Mouse (Mus musculus): ENCODE data around the gene Pigo.

Gene Pigo

GRCm38 (mm10) chr4:43038567-43039495, 13.2 kb upstream of the Pigo start:
- in situ Hi-C loops (cut with MboI, MseI), result loop anchor here (25.0 kb wide), 2 partner anchors 923 to 1477 kb away; partner anchors contain the start of genes Dnaic1, Fam219a and Glipr2

GRCm38 (mm10) chr4:43037860-43038566, 12.4 kb upstream of the Pigo start:
- in situ Hi-C loops (cut with MboI, MseI), result loop anchor here (25.0 kb wide), 2 partner anchors 924 to 1476 kb away; partner anchors contain the start of genes Dnaic1, Fam219a and Glipr2

DNA sequence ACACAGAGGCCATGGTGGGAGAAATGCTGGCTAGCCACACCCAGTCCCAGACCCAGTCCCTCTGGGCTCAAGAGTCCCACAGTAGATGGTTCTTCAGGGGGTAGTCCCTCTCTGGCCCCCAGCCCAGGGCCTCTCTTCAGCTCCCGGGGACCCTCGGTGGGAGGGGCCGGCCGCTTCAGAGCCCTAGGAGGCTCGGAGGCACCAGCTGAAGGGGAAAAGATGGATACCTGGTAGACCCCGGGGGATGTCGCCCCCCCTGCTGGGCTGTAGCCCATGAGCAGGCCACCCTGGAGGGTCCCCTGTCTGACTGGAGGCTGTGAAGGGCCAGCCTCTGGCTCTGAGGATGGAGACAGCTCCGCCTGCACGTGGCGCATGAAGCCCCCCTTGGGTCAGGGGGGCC, 10.7 kb upstream of the Pigo start:
- in situ Hi-C loops (cut with MboI, MseI), result loop anchor here (25.0 kb wide), 2 partner anchors 926 to 1474 kb away; partner anchors contain the start of genes Dnaic1, Fam219a and Glipr2

GRCm38 (mm10) chr4:43035851-43036250, 10.2 kb upstream of the Pigo start:
- in situ Hi-C loops (cut with MboI, MseI), result loop anchor here (25.0 kb wide), 2 partner anchors 926 to 1474 kb away; partner anchors contain the start of genes Dnaic1, Fam219a and Glipr2

- in situ Hi-C loops (cut with MboI, MseI), result loop anchor here (25.0 kb wide), 2 partner anchors 929 to 1471 kb away; partner anchors contain the start of genes Dnaic1, Fam219a and Glipr2
Observed at GRCm38 (mm10) chr4:43033481-43033880, 7.9 kb upstream of the Pigo start.

- in situ Hi-C loops (cut with MboI, MseI), result loop anchor here (25.0 kb wide), 2 partner anchors 930 to 1470 kb away; partner anchors contain the start of genes Dnaic1, Fam219a and Glipr2
Observed at GRCm38 (mm10) chr4:43032501-43032900, 6.9 kb upstream of the Pigo start.

GRCm38 (mm10) chr4:43031237-43031995, 5.8 kb upstream of the Pigo start, which contains the start of gene Stoml2:
Stoml2 (minus strand) TSS chr4:43031710.
- in situ Hi-C loops (cut with MboI, MseI), result loop anchor here (25.0 kb wide), 2 partner anchors 931 to 1469 kb away; partner anchors contain the start of genes Dnaic1, Fam219a and Glipr2

GRCm38 (mm10) chr4:43030780-43031230, 5.2 kb upstream of the Pigo start:
- in situ Hi-C loops (cut with MboI, MseI), result loop anchor here (25.0 kb wide), 2 partner anchors 931 to 1469 kb away; partner anchors contain the start of genes Dnaic1, Fam219a and Glipr2

- in situ Hi-C loops (cut with MboI, MseI), result loop anchor here (25.0 kb wide), 2 partner anchors 932 to 1468 kb away; partner anchors contain the start of genes Dnaic1, Fam219a and Glipr2
Observed at GRCm38 (mm10) chr4:43030352-43030751, 4.7 kb upstream of the Pigo start.

DNA sequence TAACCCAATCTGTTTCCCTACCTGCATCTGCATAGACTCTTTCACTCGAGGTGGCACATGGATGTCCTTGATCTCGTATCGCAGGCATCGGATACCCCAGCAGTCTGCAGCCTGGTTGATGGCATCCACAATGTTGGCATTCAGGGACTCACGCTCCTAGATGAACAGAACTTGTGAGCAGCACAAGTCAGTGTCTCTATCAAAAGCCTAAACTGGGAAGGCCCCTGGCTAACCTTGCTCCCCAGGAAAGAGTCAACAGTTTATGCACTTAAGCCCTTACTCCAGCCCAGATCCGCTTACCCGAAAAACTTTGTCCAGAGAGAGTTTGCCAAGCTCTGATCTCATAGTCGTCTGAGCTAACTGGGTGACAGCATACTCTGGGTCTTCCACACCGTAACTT, 4.1 kb upstream of the Pigo start:
- in situ Hi-C loops (cut with MboI, MseI), result loop anchor here (5.0 to 25.0 kb wide), 3 partner anchors 533 to 1467 kb away; partner anchors contain the start of genes Creb3, Dnaic1, Fam219a and Glipr2

DNA sequence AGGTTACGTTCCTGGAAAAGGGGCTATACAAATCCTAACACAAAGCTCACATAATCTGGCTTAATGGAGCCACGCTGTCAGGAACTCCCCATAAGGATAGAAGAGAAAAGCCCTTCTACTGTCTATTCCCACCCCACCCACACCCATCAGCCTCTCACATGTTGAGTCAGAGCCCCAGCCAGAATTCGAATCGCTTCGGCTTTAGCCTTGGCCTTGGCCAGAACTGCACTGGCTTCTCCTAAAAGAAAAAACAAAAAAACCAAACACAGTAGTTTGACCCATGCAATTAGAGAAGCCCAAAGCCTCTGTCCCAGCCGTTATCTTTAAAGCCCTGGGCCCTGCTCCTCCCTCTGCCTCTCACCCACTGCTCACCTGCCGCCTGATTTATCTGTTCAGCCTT, 3.5 kb upstream of the Pigo start:
- in situ Hi-C loops (cut with MboI, MseI), result loop anchor here (5.0 to 25.0 kb wide), 3 partner anchors 533 to 1467 kb away; partner anchors contain the start of genes Creb3, Dnaic1, Fam219a and Glipr2

DNA sequence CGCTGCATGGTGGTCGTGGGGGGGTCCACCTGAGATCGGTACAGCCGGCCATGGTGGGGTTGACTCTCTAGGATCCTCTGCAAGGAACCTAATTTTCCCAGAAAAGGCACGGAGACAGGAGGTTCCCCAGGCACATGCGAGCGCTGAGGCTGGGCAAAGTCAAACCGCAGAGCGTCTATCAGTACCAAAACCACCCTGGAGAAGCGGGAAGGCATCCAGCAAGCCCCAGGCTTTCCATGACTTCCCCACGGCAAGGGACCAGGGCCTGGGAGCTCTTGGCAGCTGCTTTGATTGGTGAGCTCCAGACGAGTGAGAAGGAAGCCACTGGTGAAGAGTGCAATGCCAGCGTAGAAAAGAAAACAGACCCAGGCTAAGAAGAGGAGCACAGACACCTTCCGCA, 946 bp downstream of the Pigo start:
- in situ Hi-C loops (cut with MboI, MseI), result loop anchor here (5.0 to 25.0 kb wide), 4 partner anchors 538 to 1737 kb away; partner anchors contain the start of genes Creb3, Dnaic1, Fam219a and Glipr2

GRCm38 (mm10) chr4:43021341-43021740, 4.3 kb downstream of the Pigo start:
- in situ Hi-C loops (cut with MboI, MseI), result loop anchor here (25.0 kb wide), 1 partner anchor 1734 kb away; the partner anchor contains the start of gene Ubap2

GRCm38 (mm10) chr4:43020876-43021275, 4.7 kb downstream of the Pigo start:
- in situ Hi-C loops (cut with MboI, MseI), result loop anchor here (25.0 kb wide), 1 partner anchor 1734 kb away; the partner anchor contains the start of gene Ubap2

- in situ Hi-C loops (cut with MboI, MseI), result loop anchor here (25.0 kb wide), 1 partner anchor 1733 kb away; the partner anchor contains the start of gene Ubap2
Observed at GRCm38 (mm10) chr4:43019641-43020465, 5.8 kb downstream of the Pigo start.

DNA sequence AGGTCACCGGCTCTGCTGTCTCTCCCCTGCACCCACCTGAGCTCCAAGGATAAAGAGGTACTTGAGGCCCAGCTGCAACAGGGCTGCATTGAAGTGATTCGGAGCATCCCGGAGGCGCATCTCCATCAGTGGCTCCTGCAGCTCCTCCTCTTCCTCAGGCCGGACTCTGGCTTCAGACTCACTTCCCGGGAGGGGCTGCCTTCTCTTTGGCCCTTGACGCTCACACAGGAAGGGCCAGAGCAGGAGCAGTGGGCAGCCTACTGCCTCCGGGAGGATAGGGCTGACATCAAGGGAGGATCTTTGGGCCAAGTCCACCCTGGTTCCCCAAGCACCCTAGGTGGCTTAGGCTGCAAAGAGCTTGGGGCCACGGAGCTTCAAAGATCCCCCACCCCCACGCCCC, 6.4 kb downstream of the Pigo start:
- in situ Hi-C loops (cut with MboI, MseI), result loop anchor here (25.0 kb wide), 1 partner anchor 1732 kb away; the partner anchor contains the start of gene Ubap2

- in situ Hi-C loops (cut with MboI, MseI), result loop anchor here (25.0 kb wide), 1 partner anchor 1731 kb away; the partner anchor contains the start of gene Ubap2
Observed at GRCm38 (mm10) chr4:43018156-43018555, 7.5 kb downstream of the Pigo start.

DNA sequence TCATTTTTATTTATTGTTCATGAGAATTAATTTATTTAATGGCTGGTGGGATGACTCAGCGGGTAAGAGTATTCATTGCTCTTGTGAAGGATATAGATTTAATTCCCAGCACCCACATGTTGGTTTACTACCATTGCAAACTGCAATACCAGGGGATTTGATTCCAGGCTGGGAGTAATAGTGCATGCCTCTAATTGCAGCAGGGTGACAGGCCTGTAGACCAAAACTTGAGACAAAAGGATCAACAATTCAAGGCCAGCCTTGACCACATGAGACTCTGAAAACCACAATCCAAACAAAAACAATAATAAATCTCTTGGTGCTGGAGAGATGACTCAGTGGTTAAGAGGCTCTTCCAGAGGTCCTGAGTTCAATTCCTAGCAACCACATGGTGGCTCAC, 13.5 kb downstream of the Pigo start:
- in situ Hi-C loops (cut with MboI, MseI), result loop anchor here (25.0 kb wide), 1 partner anchor 1725 kb away; the partner anchor contains the start of gene Ubap2

Measured in regulatory T cell (primary cell).